Mouse (Mus musculus): ENCODE results near the gene Ncor2. TPM values are rescaled to one million over a fixed set of nuclear protein-coding genes. Genes with fewer than 3 reads are reported as not detected.

The Ncor2 gene
- polyA plus RNA-seq, 1 experiment from 2014 or later, result 17.6 TPM

GRCm38 (mm10) chr5:125122546-125122945, 56.5 kb downstream of the Ncor2 start:
- no peaks in the 10 kb centered on the region for H3K9me3 ChIP-seq (replicated peaks; ENCODE audit: control insufficient read depth, low read length)
- WGBS, result 77% methylated on average over 7 of the region's 7 CpGs
- ATAC-seq (replicated peaks; ENCODE audit: extremely low read depth, insufficient read depth, low FRiP score), result no peak
- no peak overlapping the region for H3K4me2 ChIP-seq (ENCODE audit: low read depth, low read length)
- no peak overlapping the region for H3K9ac ChIP-seq (ENCODE audit: low read length)
- no peaks in the 10 kb centered on the region for H3K27me3 ChIP-seq (ENCODE audit: control insufficient read depth, insufficient read depth, low read length)
- H3K36me3 ChIP-seq (ENCODE audit: control insufficient read depth, insufficient read depth), result peaks cover 18% of the 10 kb centered on the region
- H3K27ac ChIP-seq (ENCODE audit: low read length), result no peak overlapping the region
- H3K4me3 ChIP-seq (ENCODE audit: low read length), result no peak overlapping the region
- peaks cover 25% of the 10 kb centered on the region for H3K4me1 ChIP-seq (ENCODE audit: control insufficient read depth, insufficient read depth, low read length)

- Histone ChIP-seq H3K4me1 (ENCODE audit: control insufficient read depth, insufficient read depth, low read length) (peaks cover 25% of the 10 kb centered on the region), H3K4me3 (ENCODE audit: low read length) (no peak overlapping the region), H3K36me3 (ENCODE audit: control insufficient read depth, insufficient read depth) (peaks cover 18% of the 10 kb centered on the region), H3K9ac (ENCODE audit: low read length) (no peak overlapping the region), H3K27me3 (ENCODE audit: control insufficient read depth, insufficient read depth, low read length) (no peaks in the 10 kb centered on the region), H3K9me3 (replicated peaks; ENCODE audit: control insufficient read depth, low read length) (no peaks in the 10 kb centered on the region), H3K27ac (ENCODE audit: low read length) (no peak overlapping the region), H3K4me2 (ENCODE audit: low read depth, low read length) (no peak overlapping the region)
- ATAC-seq (replicated peaks; ENCODE audit: extremely low read depth, insufficient read depth, low FRiP score), result no peak
- 82% methylated on average over 7 of the region's 7 CpGs for WGBS
Observed at GRCm38 (mm10) chr5:125122049-125122448, 57.0 kb downstream of the Ncor2 start.

- peaks cover 25% of the 10 kb centered on the region for H3K36me3 ChIP-seq (ENCODE audit: control insufficient read depth, insufficient read depth)
- no peak overlapping the region for H3K9ac ChIP-seq (ENCODE audit: low read length)
Observed at GRCm38 (mm10) chr5:125120517-125121303, 58.3 kb downstream of the Ncor2 start.

GRCm38 (mm10) chr5:125117238-125117637, 61.8 kb downstream of the Ncor2 start:
- WGBS, result 72% methylated on average over 5 of the region's 5 CpGs
- Histone ChIP-seq H3K4me2 (ENCODE audit: low read depth, low read length) (no peak overlapping the region), H3K9me3 (replicated peaks; ENCODE audit: control insufficient read depth, low read length) (peaks cover 7% of the 10 kb centered on the region; the same call in 1 of the 2 replicates), H3K36me3 (ENCODE audit: control insufficient read depth, insufficient read depth) (peaks cover 34% of the 10 kb centered on the region), H3K9ac (ENCODE audit: low read length) (no peak overlapping the region), H3K27ac (ENCODE audit: low read length) (no peak overlapping the region), H3K27me3 (ENCODE audit: control insufficient read depth, insufficient read depth, low read length) (no peaks in the 10 kb centered on the region), H3K4me3 (ENCODE audit: low read length) (no peak overlapping the region), H3K4me1 (ENCODE audit: control insufficient read depth, insufficient read depth, low read length) (peaks cover 23% of the 10 kb centered on the region)
- ATAC-seq (replicated peaks; ENCODE audit: extremely low read depth, insufficient read depth, low FRiP score), result no peak

More at GRCm38 (mm10) chr5:125120517-125121303, 58.3 kb downstream of the Ncor2 start:
- Histone ChIP-seq H3K27ac (ENCODE audit: low read length) (no peak overlapping the region), H3K4me3 (ENCODE audit: low read length) (no peak overlapping the region), H3K9me3 (replicated peaks; ENCODE audit: control insufficient read depth, low read length) (no peaks in the 10 kb centered on the region), H3K27me3 (ENCODE audit: control insufficient read depth, insufficient read depth, low read length) (no peaks in the 10 kb centered on the region), H3K4me1 (ENCODE audit: control insufficient read depth, insufficient read depth, low read length) (peaks cover 22% of the 10 kb centered on the region), H3K4me2 (ENCODE audit: low read depth, low read length) (no peak overlapping the region)
- WGBS, result 70% methylated on average over 17 of the region's 17 CpGs
- no peak for ATAC-seq (replicated peaks; ENCODE audit: extremely low read depth, insufficient read depth, low FRiP score)

GRCm38 (mm10) chr5:125113029-125113428, 66.0 kb downstream of the Ncor2 start:
- H3K27ac ChIP-seq (ENCODE audit: low read length), result no peak overlapping the region; the same call in 1 of the 2 replicates
- 41% methylated on average over 5 of the region's 5 CpGs for WGBS
- peaks cover 30% of the 10 kb centered on the region for H3K36me3 ChIP-seq (ENCODE audit: control insufficient read depth, insufficient read depth)
- H3K27me3 ChIP-seq (ENCODE audit: control insufficient read depth, insufficient read depth, low read length), result no peaks in the 10 kb centered on the region
- no peak overlapping the region for H3K4me3 ChIP-seq (ENCODE audit: low read length)
- H3K9me3 ChIP-seq (replicated peaks; ENCODE audit: control insufficient read depth, low read length), result peaks cover 7% of the 10 kb centered on the region; the same call in 1 of the 2 replicates
- peaks cover 22% of the 10 kb centered on the region for H3K4me1 ChIP-seq (ENCODE audit: control insufficient read depth, insufficient read depth, low read length)
- ATAC-seq (replicated peaks; ENCODE audit: extremely low read depth, insufficient read depth, low FRiP score), result 0 out of 2 replicates have a peak, but pooled peaks have one; percentile 38
- no peak overlapping the region for H3K9ac ChIP-seq (ENCODE audit: low read length)
- H3K4me2 ChIP-seq (ENCODE audit: low read depth, low read length), result no peak overlapping the region

GRCm38 (mm10) chr5:125112588-125112987, 66.4 kb downstream of the Ncor2 start:
- H3K9ac ChIP-seq (ENCODE audit: low read length), result peak overlapping the region; percentile 26; the same call in 1 of the 2 replicates
- no peak overlapping the region for H3K27ac ChIP-seq (ENCODE audit: low read length)
- ATAC-seq (replicated peaks; ENCODE audit: extremely low read depth, insufficient read depth, low FRiP score), result no peak
- 59% methylated on average over 1 of the region's 1 CpGs for WGBS
- H3K4me1 ChIP-seq (ENCODE audit: control insufficient read depth, insufficient read depth, low read length), result peaks cover 22% of the 10 kb centered on the region
- H3K4me2 ChIP-seq (ENCODE audit: low read depth, low read length), result no peak overlapping the region
- H3K9me3 ChIP-seq (replicated peaks; ENCODE audit: control insufficient read depth, low read length), result peaks cover 7% of the 10 kb centered on the region; the same call in 1 of the 2 replicates
- H3K27me3 ChIP-seq (ENCODE audit: control insufficient read depth, insufficient read depth, low read length), result no peaks in the 10 kb centered on the region
- H3K4me3 ChIP-seq (ENCODE audit: low read length), result no peak overlapping the region
- H3K36me3 ChIP-seq (ENCODE audit: control insufficient read depth, insufficient read depth), result peaks cover 31% of the 10 kb centered on the region

- Histone ChIP-seq H3K9me3 (replicated peaks; ENCODE audit: control insufficient read depth, low read length) (peaks cover 7% of the 10 kb centered on the region; the same call in 1 of the 2 replicates), H3K4me1 (ENCODE audit: control insufficient read depth, insufficient read depth, low read length) (peaks cover 32% of the 10 kb centered on the region), H3K36me3 (ENCODE audit: control insufficient read depth, insufficient read depth) (peaks cover 28% of the 10 kb centered on the region), H3K27ac (ENCODE audit: low read length) (no peak overlapping the region), H3K27me3 (ENCODE audit: control insufficient read depth, insufficient read depth, low read length) (no peaks in the 10 kb centered on the region), H3K4me3 (ENCODE audit: low read length) (no peak overlapping the region), H3K4me2 (ENCODE audit: low read depth, low read length) (no peak overlapping the region), H3K9ac (ENCODE audit: low read length) (no peak overlapping the region)
- WGBS, result 51% methylated on average over 6 of the region's 6 CpGs
- ATAC-seq (replicated peaks; ENCODE audit: extremely low read depth, insufficient read depth, low FRiP score), result 0 out of 2 replicates have a peak, but pooled peaks have one; percentile 37
Observed at GRCm38 (mm10) chr5:125111137-125111536, 67.9 kb downstream of the Ncor2 start.

- H3K9ac ChIP-seq (ENCODE audit: low read length), result no peak overlapping the region
- no peak overlapping the region for H3K4me2 ChIP-seq (ENCODE audit: low read depth, low read length)
- no peak overlapping the region for H3K27ac ChIP-seq (ENCODE audit: low read length)
- 70% methylated on average over 3 of the region's 3 CpGs for WGBS
- H3K27me3 ChIP-seq (ENCODE audit: control insufficient read depth, insufficient read depth, low read length), result no peaks in the 10 kb centered on the region
- ATAC-seq (replicated peaks; ENCODE audit: extremely low read depth, insufficient read depth, low FRiP score), result no peak
- no peak overlapping the region for H3K4me3 ChIP-seq (ENCODE audit: low read length)
- H3K9me3 ChIP-seq (replicated peaks; ENCODE audit: control insufficient read depth, low read length), result peaks cover 7% of the 10 kb centered on the region; the same call in 1 of the 2 replicates
- peaks cover 24% of the 10 kb centered on the region for H3K36me3 ChIP-seq (ENCODE audit: control insufficient read depth, insufficient read depth)
- peaks cover 32% of the 10 kb centered on the region for H3K4me1 ChIP-seq (ENCODE audit: control insufficient read depth, insufficient read depth, low read length)
Observed at GRCm38 (mm10) chr5:125110722-125111121, 68.3 kb downstream of the Ncor2 start.

- Histone ChIP-seq H3K9me3 (replicated peaks; ENCODE audit: control insufficient read depth, low read length) (peaks cover 4% of the 10 kb centered on the region; the same call in 1 of the 2 replicates), H3K36me3 (ENCODE audit: control insufficient read depth, insufficient read depth) (peaks cover 20% of the 10 kb centered on the region), H3K4me2 (ENCODE audit: low read depth, low read length) (no peak overlapping the region), H3K27ac (ENCODE audit: low read length) (no peak overlapping the region), H3K27me3 (ENCODE audit: control insufficient read depth, insufficient read depth, low read length) (no peaks in the 10 kb centered on the region), H3K4me1 (ENCODE audit: control insufficient read depth, insufficient read depth, low read length) (peaks cover 32% of the 10 kb centered on the region), H3K4me3 (ENCODE audit: low read length) (no peak overlapping the region), H3K9ac (ENCODE audit: low read length) (no peak overlapping the region)
- 89% methylated on average over 8 of the region's 8 CpGs for WGBS
- ATAC-seq (replicated peaks; ENCODE audit: extremely low read depth, insufficient read depth, low FRiP score), result no peak
Observed at GRCm38 (mm10) chr5:125110196-125110595, 68.8 kb downstream of the Ncor2 start.

Measured in heart, embryonic 16.5 days (tissue).